Mouse (Mus musculus) left cerebral cortex, adult 9 months (tissue): ENCODE measurements around the gene Meaf6.

Source experiments
- DNase-seq, 2 experiments: peaks; one replicate each; pipeline ENCODE4 v3.0.0; 2022; ENCODE audit warnings: low spot score in 2 of 2

Gene Meaf6

GRCm38 (mm10) chr4:125144627-125145026, 59.7 kb downstream of the Meaf6 start:
- no peak for DNase-seq

GRCm38 (mm10) chr4:125145213-125145612, 60.3 kb downstream of the Meaf6 start:
- no peak for DNase-seq

GRCm38 (mm10) chr4:125147970-125148369, 63.0 kb downstream of the Meaf6 start:
- no peak for DNase-seq

GRCm38 (mm10) chr4:125149460-125149859, 64.5 kb downstream of the Meaf6 start:
- no peak for DNase-seq

GRCm38 (mm10) chr4:125152469-125152868, 67.5 kb downstream of the Meaf6 start:
- DNase-seq = no peak

GRCm38 (mm10) chr4:125153659-125154241, 68.8 kb downstream of the Meaf6 start:
- DNase-seq = no peak

GRCm38 (mm10) chr4:125155646-125156045, 70.7 kb downstream of the Meaf6 start:
- no peak for DNase-seq

- DNase-seq = no peak
Measured at GRCm38 (mm10) chr4:125157322-125157721, 72.4 kb downstream of the Meaf6 start.

GRCm38 (mm10) chr4:125158081-125158480, 73.1 kb downstream of the Meaf6 start:
- no peak for DNase-seq

- no peak for DNase-seq
Measured at GRCm38 (mm10) chr4:125158581-125159317, 73.8 kb downstream of the Meaf6 start.

- DNase-seq = peak; percentile 45 to 94
Measured at GRCm38 (mm10) chr4:125160320-125160950, 75.5 kb downstream of the Meaf6 start.

GRCm38 (mm10) chr4:125160951-125161331, 76.0 kb downstream of the Meaf6 start:
- no peak for DNase-seq

GRCm38 (mm10) chr4:125161392-125161791, 76.5 kb downstream of the Meaf6 start:
- no peak for DNase-seq

- no peak for DNase-seq
Measured at GRCm38 (mm10) chr4:125162701-125163100, 77.8 kb downstream of the Meaf6 start.
